Mouse (Mus musculus) bone marrow, adult 2 months (tissue): ENCODE measurements around the gene Btbd17.

ENCODE experiments used
- CTCF ChIP-seq: fragments of 200-500 bp; IDR thresholded peaks from 2 replicates; pipeline ENCODE4 v1.5.1; 2011; ENCODE audit warnings: low read length, control low read depth; ENCODE audit not compliant: control insufficient read depth, insufficient read depth
- POLR2A ChIP-seq: fragments of 200-500 bp; IDR thresholded peaks from 2 replicates; pipeline ENCODE4 v1.6.1; 2011; ENCODE audit warnings: low read depth, mild to moderate bottlenecking, control low read depth, low read length, borderline replicate concordance; ENCODE audit not compliant: control insufficient read depth

DNA sequence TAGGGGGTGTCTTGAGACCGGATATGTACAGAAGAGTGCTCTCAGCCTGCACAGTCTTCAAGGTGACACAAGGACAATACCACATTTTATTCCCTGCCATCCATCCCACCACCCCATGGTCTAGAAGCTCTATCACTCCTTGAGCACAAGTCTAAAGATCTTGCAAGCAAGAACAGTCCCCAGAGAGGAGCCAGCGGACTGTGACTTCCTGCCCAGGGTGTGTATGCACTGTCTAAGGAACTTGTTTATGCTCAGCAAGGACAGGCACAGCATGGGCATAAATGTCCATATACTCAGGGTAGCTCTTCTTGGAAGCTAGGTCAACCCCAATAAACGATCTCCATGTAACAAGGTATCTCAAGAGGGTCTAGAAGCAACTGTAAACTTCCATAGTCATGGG, 2.2 kb upstream of the Btbd17 start:
- TF ChIP-seq CTCF = no peak
- no peak for TF ChIP-seq POLR2A
